Mouse (Mus musculus) megakaryocyte-erythroid progenitor cell, adult 5 weeks (primary cell): ENCODE measurements around the gene Cd300lb. TPM values are rescaled to one million over a fixed set of nuclear protein-coding genes. Genes with fewer than 3 reads are reported as not detected.

ENCODE experiments used
- polyA plus RNA-seq: library from polyadenylated mRNA; stranded (reverse); fragments of >175 nt; gene quantifications from 2 replicates; pipeline ENCODE4 v1.2.3, GENCODE M21; 2012

Gene Cd300lb
- 2.9 and 5.9 TPM in 2 replicates for polyA plus RNA-seq

DNA sequence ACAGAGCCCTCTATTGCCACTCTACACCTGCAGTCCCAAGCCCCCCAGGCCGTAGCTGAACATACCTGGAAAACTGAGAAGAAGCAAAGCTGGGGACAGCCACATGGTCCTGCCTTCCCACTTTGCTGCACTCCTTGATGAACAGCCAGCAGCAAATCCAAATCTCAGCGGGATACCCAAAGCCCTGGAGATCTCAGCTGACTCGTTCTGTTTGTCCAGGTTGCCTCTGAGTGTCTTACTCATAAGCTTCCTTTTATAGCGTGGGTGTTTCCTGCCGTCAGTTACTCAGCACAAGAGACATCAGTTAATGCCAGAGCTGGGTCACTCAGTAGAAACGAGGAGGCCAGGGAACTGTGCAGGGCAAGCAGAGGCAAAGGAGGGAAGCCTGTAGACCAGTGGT lies at the start of gene Cd300lb:
TSS of gene Cd300lb (minus strand) at position 243 of the 400 bp plus-strand sequence.

DNA sequence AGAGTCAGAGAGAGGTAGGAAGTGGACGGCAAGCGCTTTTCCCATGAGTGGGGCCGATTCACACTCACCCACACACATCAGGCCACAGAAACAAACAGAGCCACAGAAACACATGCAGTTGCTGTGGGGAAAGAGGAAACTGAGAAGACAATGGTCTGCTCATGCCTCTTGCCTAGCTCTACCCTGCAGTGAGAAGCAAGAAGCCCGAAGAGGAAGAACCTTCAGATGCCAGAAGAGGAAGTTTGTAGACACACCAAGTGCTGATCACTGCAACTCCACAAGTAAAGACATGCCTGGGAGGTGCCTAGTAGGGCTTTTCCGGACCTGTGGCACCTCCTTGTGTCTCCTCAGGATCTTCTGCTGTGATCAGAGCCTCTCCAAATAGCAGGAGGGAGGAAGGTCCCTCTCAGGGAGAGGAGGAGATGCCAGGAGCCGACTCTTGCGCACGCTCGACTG lies 34.6 kb upstream of the Cd300lb start, which contains the start of gene Cd300c:
TSS of gene Cd300c (minus strand) at position 406 of the 456 bp plus-strand sequence.

DNA sequence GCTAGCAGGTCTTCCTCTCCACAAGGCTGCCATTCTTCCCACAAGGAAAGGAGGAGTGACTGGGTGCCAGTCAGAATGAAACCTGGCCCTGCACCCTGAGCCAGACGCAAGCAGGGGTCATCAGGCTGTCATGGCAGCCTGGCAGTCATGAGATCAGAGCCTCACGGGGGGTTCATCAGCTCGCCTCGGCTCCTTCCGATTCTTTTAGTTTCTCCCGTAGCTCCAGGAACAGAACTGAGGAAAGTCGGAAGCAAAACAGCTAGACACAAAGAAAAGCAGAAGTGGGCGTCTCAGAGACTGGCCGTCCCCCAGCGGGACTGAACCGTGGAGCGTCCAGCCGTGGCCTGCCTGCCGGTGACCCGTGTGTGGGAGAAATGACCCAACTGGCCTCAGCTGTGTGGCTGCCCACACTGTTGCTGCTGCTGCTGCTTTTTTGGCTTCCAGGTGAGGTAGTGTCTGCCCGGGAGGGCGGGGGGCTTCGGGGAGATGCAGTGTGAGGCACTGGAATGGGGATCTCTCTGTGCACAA lies 44.1 kb downstream of the Cd300lb start, which contains the start of gene Cd300a:
TSS of gene Cd300a (plus strand) at position 51 of the 528 bp plus-strand sequence.

Other genes with a start within 250 kb of the Cd300lb start
- gene Dnaic2, start 207.0 kb downstream of the Cd300lb start, polyA plus RNA-seq = not detected in 2 replicates
- gene Kif19a, start 169.0 kb downstream of the Cd300lb start, polyA plus RNA-seq = 0.93 and 1.2 TPM in 2 replicates
- gene Btbd17, start 138.4 kb downstream of the Cd300lb start, polyA plus RNA-seq = 0.23 TPM in 1 of 2 replicates, not detected in the other
- not detected in 2 replicates for gene Gpr142, start 135.5 kb downstream of the Cd300lb start, polyA plus RNA-seq
- gene Gprc5c, start 83.2 kb downstream of the Cd300lb start, polyA plus RNA-seq = 0.14 and 1.2 TPM in 2 replicates
- gene Cd300a, start 44.3 kb downstream of the Cd300lb start, polyA plus RNA-seq = 1.4 and 1.7 TPM in 2 replicates
- gene Cd300c, start 34.8 kb upstream of the Cd300lb start, polyA plus RNA-seq = 0.15 and 0.78 TPM in 2 replicates
- 0.04 TPM in 1 of 2 replicates, not detected in the other for gene Cd300ld, start 55.5 kb upstream of the Cd300lb start, polyA plus RNA-seq
- gene Cd300c2, start 67.5 kb upstream of the Cd300lb start, polyA plus RNA-seq = 0.31 TPM in 1 of 2 replicates, not detected in the other
- not detected in 2 replicates for gene Cd300ld2, start 81.8 kb upstream of the Cd300lb start, polyA plus RNA-seq
- not detected in 2 replicates for gene Cd300ld4, start 92.6 kb upstream of the Cd300lb start, polyA plus RNA-seq
- gene Cd300ld5, start 103.4 kb upstream of the Cd300lb start, polyA plus RNA-seq = not detected in 2 replicates
- gene Cd300ld3, start 114.0 kb upstream of the Cd300lb start, polyA plus RNA-seq = not detected in 2 replicates
- gene Cd300e, start 127.8 kb upstream of the Cd300lb start, polyA plus RNA-seq = 0.05 TPM in 1 of 2 replicates, not detected in the other
- 15.3 and 26.5 TPM in 2 replicates for gene Rab37, start 157.0 kb upstream of the Cd300lb start, polyA plus RNA-seq
- gene Cd300lf, start 199.6 kb upstream of the Cd300lb start, polyA plus RNA-seq = 0.47 and 1.1 TPM in 2 replicates
- gene Slc9a3r1, start 229.0 kb upstream of the Cd300lb start, polyA plus RNA-seq = 221 and 253 TPM in 2 replicates